Mouse (Mus musculus) testis, postnatal 14 days (tissue): Measurements from ENCODE around the gene Cebpb.
"Not testable (repeated sequence)": the region's sequence is repeated elsewhere in the genome, so short reads cannot be mapped to it uniquely, and the experiment has no call there.

Experiments
- DNase-seq: peaks from one replicate; pipeline ENCODE4 v3.0.0; 2021; ENCODE audit warnings: low spot score

Cebpb gene

GRCm38 (mm10) chr2:167688498-167689451 lies at the start of gene Cebpb:
Gene Cebpb, plus strand, starts transcription at chr2:167688915.
- DNase-seq, result peak; percentile 59

- DNase-seq, result no peak
Measured at GRCm38 (mm10) chr2:167640279-167640678, 48.4 kb upstream of the Cebpb start.

- no peak for DNase-seq
Measured at GRCm38 (mm10) chr2:167641337-167641736, 47.4 kb upstream of the Cebpb start.

- no peak for DNase-seq
Measured at GRCm38 (mm10) chr2:167642164-167642563, 46.6 kb upstream of the Cebpb start.

- DNase-seq, result not testable (repeated sequence)
Measured at GRCm38 (mm10) chr2:167643356-167644052, 45.2 kb upstream of the Cebpb start.

GRCm38 (mm10) chr2:167646411-167646810 lies 42.3 kb upstream of the Cebpb start:
- no peak for DNase-seq

GRCm38 (mm10) chr2:167649290-167650032 lies 39.3 kb upstream of the Cebpb start:
- DNase-seq, result no peak

GRCm38 (mm10) chr2:167651622-167652021 lies 37.1 kb upstream of the Cebpb start:
- no peak for DNase-seq

GRCm38 (mm10) chr2:167652694-167653093 lies 36.0 kb upstream of the Cebpb start:
- DNase-seq, result no peak

GRCm38 (mm10) chr2:167654911-167655600 lies 33.7 kb upstream of the Cebpb start:
- no peak for DNase-seq

- no peak for DNase-seq
Measured at GRCm38 (mm10) chr2:167656629-167657478, 31.9 kb upstream of the Cebpb start.

GRCm38 (mm10) chr2:167657973-167658372 lies 30.7 kb upstream of the Cebpb start:
- DNase-seq, result no peak

- peak; percentile 38 for DNase-seq
Measured at GRCm38 (mm10) chr2:167658712-167659111, 30.0 kb upstream of the Cebpb start.

GRCm38 (mm10) chr2:167659177-167659846 lies 29.4 kb upstream of the Cebpb start:
- DNase-seq, result no peak

- DNase-seq, result peak; percentile 31
Measured at GRCm38 (mm10) chr2:167659847-167660610, 28.7 kb upstream of the Cebpb start.

- no peak for DNase-seq
Measured at GRCm38 (mm10) chr2:167660611-167660971, 28.1 kb upstream of the Cebpb start.

- peak; percentile 90 for DNase-seq
Measured at GRCm38 (mm10) chr2:167661270-167662203, 27.2 kb upstream of the Cebpb start, which contains the start of gene Gm20431. Gene Gm20431, minus strand, starts transcription at chr2:167661496.

GRCm38 (mm10) chr2:167662713-167663112 lies 26.0 kb upstream of the Cebpb start:
- no peak for DNase-seq
